Mouse (Mus musculus) T-cell, adult 66 days (primary cell): ENCODE measurements around the gene Rabep2. TPM values are rescaled to one million over a fixed set of nuclear protein-coding genes. Genes with fewer than 3 reads are reported as not detected.

Experiments used
- total RNA-seq, 2 experiments: library from RNA; stranded (reverse); gene quantifications; 3 replicates in 1 of 2; 4 replicates in 1 of 2; pipeline ENCODE4 v1.2.4; 2023

Rabep2 gene
- total RNA-seq: 10 to 100 TPM; 44.7 to 45.1 TPM

GRCm38 (mm10) chr7:126428631-126429502, at the start of gene Rabep2:
TSS of gene Rabep2 (plus strand) at chr7:126428759.

GRCm38 (mm10) chr7:126396298-126397119, 32.0 kb upstream of the Rabep2 start, which contains the start of gene Nfatc2ip:
TSS of gene Nfatc2ip (minus strand) at chr7:126396737.

GRCm38 (mm10) chr7:126414725-126415124, 13.8 kb upstream of the Rabep2 start, which contains the start of gene Cd19:
TSS of gene Cd19 (minus strand) at chr7:126414889.

GRCm38 (mm10) chr7:126463004-126463403, 34.4 kb downstream of the Rabep2 start, which contains the start of gene Atp2a1:
TSS of gene Atp2a1 (minus strand) at chr7:126463108.

DNA sequence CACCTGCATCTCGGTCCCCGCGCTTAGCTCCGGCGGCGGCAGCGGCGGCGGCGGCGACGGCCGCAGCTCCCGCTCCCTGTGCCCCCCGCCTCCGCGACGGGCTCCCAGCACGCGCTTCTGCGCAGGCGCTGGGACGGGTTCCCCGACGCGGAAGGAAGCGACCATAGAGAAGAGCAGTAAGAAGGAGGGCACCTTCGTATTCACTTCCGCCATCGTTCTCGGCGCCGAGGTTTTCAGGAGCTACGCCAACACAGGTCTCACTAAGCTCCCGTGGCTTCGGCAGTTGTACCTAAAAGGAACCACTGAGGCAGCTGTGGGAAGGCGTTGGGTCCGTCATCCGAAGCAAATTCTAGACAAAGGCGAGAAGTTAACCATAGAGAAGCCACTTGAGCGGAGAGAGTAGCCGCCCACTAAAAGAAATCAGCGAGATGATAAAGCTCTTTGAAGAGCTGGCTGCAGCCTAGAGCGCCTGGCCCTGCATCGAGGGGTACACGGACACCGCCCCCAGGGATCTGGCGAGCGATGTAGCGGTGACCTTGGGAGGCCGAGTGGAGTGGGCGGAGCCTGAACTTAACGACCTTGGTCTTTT, 46.5 kb downstream of the Rabep2 start, which contains the start of gene Sh2b1:
Gene Sh2b1, minus strand, starts transcription at position 432 of the 589 bp plus-strand sequence.

DNA sequence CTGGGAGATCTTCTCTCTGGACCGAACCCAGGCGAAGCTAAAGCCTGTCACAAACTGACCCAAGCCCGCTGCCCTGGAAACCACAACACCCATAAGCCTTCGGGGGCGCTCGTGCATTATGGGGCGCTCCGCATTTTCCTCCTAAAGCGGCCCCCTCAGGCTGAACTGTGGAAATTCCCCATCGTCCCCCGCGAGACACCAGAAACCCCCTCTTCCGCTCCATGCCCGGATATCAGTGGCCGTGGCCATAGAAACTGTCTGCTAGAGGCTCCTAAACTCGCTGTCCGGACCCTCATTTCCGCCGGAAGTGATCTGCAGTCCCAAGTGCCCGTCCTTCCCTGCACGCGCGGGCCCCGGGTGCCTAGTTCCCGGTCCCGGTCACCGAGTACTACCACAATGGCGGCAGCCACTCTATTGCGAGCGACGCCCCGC, 58.5 kb downstream of the Rabep2 start, which contains the start of gene Tufm:
Gene Tufm, plus strand, starts transcription at position 310 of the 432 bp plus-strand sequence.

Other genes with a start within 250 kb of the Rabep2 start
- 100 to 1,000 TPM; 189 to 204 TPM for gene Xpo6, start 228.3 kb upstream of the Rabep2 start, total RNA-seq
- gene Sbk1, start 156.1 kb upstream of the Rabep2 start, total RNA-seq: 10 to 100 TPM; 43.6 to 57.3 TPM
- 100 to 1,000 TPM; 682 to 692 TPM for gene Lat, start 59.2 kb upstream of the Rabep2 start, total RNA-seq
- gene Spns1, start 51.3 kb upstream of the Rabep2 start, total RNA-seq: 10 to 100 TPM; 80.6 to 97.7 TPM
- 10 to 100 TPM; 24.8 to 26.6 TPM for gene Nfatc2ip, start 32.0 kb upstream of the Rabep2 start, total RNA-seq
- 1 to 10 TPM; 1.0 to 5.2 TPM for gene Cd19, start 13.9 kb upstream of the Rabep2 start, total RNA-seq
- under 1 TPM; 0.55 to 0.89 TPM for gene Atp2a1, start 34.3 kb downstream of the Rabep2 start, total RNA-seq
- gene Sh2b1, start 46.7 kb downstream of the Rabep2 start, total RNA-seq: 10 to 100 TPM; 87.3 to 90.5 TPM
- gene Tufm, start 58.6 kb downstream of the Rabep2 start, total RNA-seq: 10 to 100 TPM; 50.0 to 55.9 TPM
- gene Atxn2l, start 74.7 kb downstream of the Rabep2 start, total RNA-seq: 100 to 1,000 TPM; 217 to 227 TPM
- 100 to 1,000 TPM; 138 to 142 TPM for gene Eif3c, start 137.7 kb downstream of the Rabep2 start, total RNA-seq
- gene Apobr, start 156.2 kb downstream of the Rabep2 start, total RNA-seq: 1 to 10 TPM; 8.0 to 8.8 TPM
- 100 to 1,000 TPM; 129 to 140 TPM for gene Cln3, start 157.1 kb downstream of the Rabep2 start, total RNA-seq
- not detected for gene Il27, start 166.2 kb downstream of the Rabep2 start, total RNA-seq
- not detected for gene Nupr1, start 202.1 kb downstream of the Rabep2 start, total RNA-seq
- 10 to 100 TPM; 71.8 to 85.5 TPM for gene Sgf29, start 220.6 kb downstream of the Rabep2 start, total RNA-seq
- 1 to 10 TPM in 1 of 2 experiments, not detected in 1; 1.3 TPM for gene Sult1a1, start 247.7 kb downstream of the Rabep2 start, total RNA-seq